Mouse (Mus musculus): ENCODE data around the gene Mrc1. TPM values are rescaled to one million over a fixed set of nuclear protein-coding genes. Genes with fewer than 3 reads are reported as not detected.

Mrc1 gene
- polyA plus RNA-seq, 1 experiment from 2014 or later, result 4.9 TPM

GRCm38 (mm10) chr2:14315113-14315512 lies 85.9 kb downstream of the Mrc1 start:
- Histone ChIP-seq H3K27ac (ENCODE audit: low read length) (no peak overlapping the region), H3K4me3 (ENCODE audit: low read length) (no peak overlapping the region), H3K9ac (ENCODE audit: low read length) (no peak overlapping the region), H3K36me3 (ENCODE audit: control insufficient read depth, insufficient read depth) (no peaks in the 10 kb centered on the region), H3K9me3 (replicated peaks; ENCODE audit: control insufficient read depth, low read length) (peaks cover 4% of the 10 kb centered on the region; the same call in 1 of the 2 replicates), H3K4me1 (ENCODE audit: control insufficient read depth, insufficient read depth, low read length) (no peaks in the 10 kb centered on the region), H3K4me2 (ENCODE audit: low read depth, low read length) (no peak overlapping the region), H3K27me3 (ENCODE audit: control insufficient read depth, insufficient read depth, low read length) (no peaks in the 10 kb centered on the region)
- WGBS, result 68% methylated on average over 3 of the region's 3 CpGs
- ATAC-seq (replicated peaks; ENCODE audit: extremely low read depth, insufficient read depth, low FRiP score), result no peak

GRCm38 (mm10) chr2:14341652-14342308 lies 112.6 kb downstream of the Mrc1 start:
- H3K9me3 ChIP-seq (replicated peaks; ENCODE audit: control insufficient read depth, low read length), result no peaks in the 10 kb centered on the region
- no peaks in the 10 kb centered on the region for H3K27me3 ChIP-seq (ENCODE audit: control insufficient read depth, insufficient read depth, low read length)
- H3K36me3 ChIP-seq (ENCODE audit: control insufficient read depth, insufficient read depth), result no peaks in the 10 kb centered on the region
- no peak overlapping the region for H3K27ac ChIP-seq (ENCODE audit: low read length)
- WGBS, result 36% methylated on average over 14 of the region's 14 CpGs
- ATAC-seq (replicated peaks; ENCODE audit: extremely low read depth, insufficient read depth, low FRiP score), result peak; percentile 86
- no peak overlapping the region for H3K4me3 ChIP-seq (ENCODE audit: low read length)
- H3K4me2 ChIP-seq (ENCODE audit: low read depth, low read length), result peak overlapping the region; percentile 32
- peaks cover 10% of the 10 kb centered on the region for H3K4me1 ChIP-seq (ENCODE audit: control insufficient read depth, insufficient read depth, low read length)
- no peak overlapping the region for H3K9ac ChIP-seq (ENCODE audit: low read length)

GRCm38 (mm10) chr2:14342309-14342839 lies 113.2 kb downstream of the Mrc1 start:
- WGBS, result 72% methylated on average over 8 of the region's 8 CpGs
- Histone ChIP-seq H3K27ac (ENCODE audit: low read length) (no peak overlapping the region), H3K4me2 (ENCODE audit: low read depth, low read length) (peak overlapping the region; percentile 32), H3K4me3 (ENCODE audit: low read length) (no peak overlapping the region), H3K27me3 (ENCODE audit: control insufficient read depth, insufficient read depth, low read length) (no peaks in the 10 kb centered on the region), H3K9me3 (replicated peaks; ENCODE audit: control insufficient read depth, low read length) (no peaks in the 10 kb centered on the region), H3K36me3 (ENCODE audit: control insufficient read depth, insufficient read depth) (no peaks in the 10 kb centered on the region), H3K9ac (ENCODE audit: low read length) (no peak overlapping the region), H3K4me1 (ENCODE audit: control insufficient read depth, insufficient read depth, low read length) (peaks cover 10% of the 10 kb centered on the region)
- ATAC-seq (replicated peaks; ENCODE audit: extremely low read depth, insufficient read depth, low FRiP score), result peak; percentile 41; the same call in 1 of the 2 replicates

MicroRNAs encoded within 50 kb of the gene (microRNA counts, 519-probe panel; counts per million panel counts)
- microRNA mmu-miR-511, result 1,779 counts per million, percentile 12 among the panel's probes with 10 or more counts

Small RNAs within 50 kb of the gene (microRNA-seq; reads per million reads assigned to microRNA genes)
- 2.9 reads per million, percentile 10 among the genes with 10 or more reads in this experiment for gene Mir511

Other genes with a start within 250 kb of the Mrc1 start
- gene Hacd1, start 173.3 kb upstream of the Mrc1 start, polyA plus RNA-seq (2015; fragmentation: Nextera tagmentation; extraction: Ambion mirVana), result 242 and 249 TPM in 2 replicates
- gene Stam, start 155.3 kb upstream of the Mrc1 start, polyA plus RNA-seq (2015; fragmentation: Nextera tagmentation; extraction: Ambion mirVana), result 51.9 and 56.9 TPM in 2 replicates
- gene Tmem236, start 54.9 kb upstream of the Mrc1 start, polyA plus RNA-seq (2015; fragmentation: Nextera tagmentation; extraction: Ambion mirVana), result 0.04 and 0.20 TPM in 2 replicates
- not detected in 2 replicates for gene Slc39a12, start 158.9 kb downstream of the Mrc1 start, polyA plus RNA-seq (2015; fragmentation: Nextera tagmentation; extraction: Ambion mirVana)

Data from heart, embryonic 16.5 days (tissue).